Mouse (Mus musculus) MEL-GATA-1-ER (cell line): ENCODE data around the gene Hsbp1.
"Not testable (repeated sequence)": the region's sequence is repeated elsewhere in the genome, so short reads cannot be mapped to it uniquely, and the experiment has no call there.

Experiments
- DNase-seq: peaks from one replicate; pipeline ENCODE4 v3.0.0-alpha.2; 2012; ENCODE audit warnings: low read depth; ENCODE audit errors: extremely low read depth

Hsbp1 gene

DNA sequence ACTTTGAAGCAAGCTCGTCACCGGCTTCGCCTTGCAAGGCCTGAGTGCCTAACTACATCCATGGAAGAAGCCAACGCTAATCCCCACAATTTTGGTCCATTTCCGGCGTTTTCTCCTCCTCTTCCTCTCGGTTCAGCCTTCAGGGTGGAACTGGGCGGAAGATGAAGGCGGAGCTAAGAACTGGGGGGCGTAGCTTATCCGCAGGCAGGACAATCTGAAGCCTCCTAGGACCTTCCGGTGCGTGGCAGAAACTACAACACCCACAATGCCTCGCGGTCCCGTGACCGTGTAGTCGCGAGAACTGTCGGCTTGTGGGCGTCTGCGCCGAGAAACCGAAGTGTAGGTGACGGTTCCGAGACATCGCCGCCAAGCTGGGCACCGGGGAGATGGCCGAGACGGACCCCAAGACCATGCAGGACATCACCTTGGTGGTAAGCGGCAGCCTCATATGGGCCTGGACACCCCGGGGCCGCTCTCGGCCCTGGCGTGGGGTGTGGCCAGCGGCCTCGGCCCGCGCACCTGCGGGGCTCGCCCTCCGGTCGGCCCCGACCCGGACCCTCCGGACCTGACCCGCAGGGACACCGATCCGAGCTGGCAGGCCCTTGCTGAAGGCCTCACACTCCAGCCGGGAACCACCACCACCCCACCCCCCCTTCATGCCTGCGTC is at the start of gene Hsbp1:
Hsbp1 (plus strand) TSS at position 299 of the 667 bp plus-strand sequence.
- DNase-seq = peak; percentile 97

DNA sequence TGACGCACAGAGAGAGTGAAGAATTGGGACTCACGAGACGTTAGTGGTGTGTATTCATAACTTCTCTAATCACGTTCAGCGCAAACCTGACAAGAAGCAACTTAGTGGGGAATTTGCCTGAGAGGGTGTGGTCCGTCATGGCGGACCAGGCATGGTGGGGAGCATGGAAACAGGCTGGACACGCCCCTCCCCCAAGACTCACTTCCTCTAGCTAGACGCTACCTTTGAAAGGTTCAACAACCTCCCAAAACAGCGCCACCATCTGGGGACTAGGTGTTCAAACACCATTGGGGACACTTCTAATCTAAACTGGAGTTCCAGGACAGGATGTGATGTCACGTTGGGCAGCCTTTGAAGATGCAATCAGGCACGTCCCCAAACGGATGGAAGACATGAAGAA is 48.8 kb upstream of the Hsbp1 start:
- no peak for DNase-seq

GRCm38 (mm10) chr8:119297752-119298151 is 46.5 kb upstream of the Hsbp1 start:
- not testable (repeated sequence) for DNase-seq

- DNase-seq = no peak
These were observed 44.0 kb upstream of the Hsbp1 start for GRCm38 (mm10) chr8:119300335-119300734.

DNA sequence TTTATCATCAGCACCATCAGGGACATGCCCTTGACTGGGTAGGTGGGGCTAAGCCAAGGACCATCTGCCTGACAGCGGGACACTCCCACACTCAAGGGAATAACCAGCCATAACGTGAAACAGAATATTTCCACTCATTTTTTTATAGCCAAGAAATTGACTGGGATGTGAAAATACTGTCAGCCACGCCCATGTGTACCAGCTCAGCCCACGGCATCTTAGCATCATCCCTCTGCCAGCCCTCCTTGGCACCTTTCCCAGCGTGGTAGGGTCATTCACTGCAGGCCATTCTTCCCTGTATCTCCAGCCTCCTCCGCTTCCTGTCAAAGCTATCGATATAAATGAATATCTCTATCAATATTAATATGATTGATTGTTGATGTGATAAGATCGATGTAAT is 40.1 kb upstream of the Hsbp1 start:
- no peak for DNase-seq

- DNase-seq = peak; percentile 11
These were observed 32.9 kb upstream of the Hsbp1 start for GRCm38 (mm10) chr8:119311412-119311811.

DNA sequence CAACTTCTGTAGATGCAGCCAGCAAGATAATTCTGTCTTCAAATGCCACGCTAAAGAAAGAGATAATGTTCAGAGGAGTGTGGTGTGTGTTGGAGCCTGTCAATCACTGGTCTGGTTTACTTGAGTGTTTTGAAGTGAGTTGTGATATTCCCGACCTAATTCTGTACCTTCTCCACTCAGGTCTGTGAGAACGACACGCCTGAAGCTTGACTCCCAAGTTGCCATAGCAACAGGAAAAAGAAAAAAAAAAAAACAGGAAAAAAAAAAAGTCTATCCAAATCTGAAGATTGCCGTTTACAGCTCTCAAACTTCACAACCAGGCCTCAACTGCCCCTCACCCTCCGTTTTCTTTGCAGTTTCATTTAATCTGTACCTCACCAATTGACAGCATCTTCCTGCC is 21.1 kb upstream of the Hsbp1 start:
- DNase-seq = no peak

GRCm38 (mm10) chr8:119339546-119339945 is 4.7 kb upstream of the Hsbp1 start:
- no peak for DNase-seq

DNA sequence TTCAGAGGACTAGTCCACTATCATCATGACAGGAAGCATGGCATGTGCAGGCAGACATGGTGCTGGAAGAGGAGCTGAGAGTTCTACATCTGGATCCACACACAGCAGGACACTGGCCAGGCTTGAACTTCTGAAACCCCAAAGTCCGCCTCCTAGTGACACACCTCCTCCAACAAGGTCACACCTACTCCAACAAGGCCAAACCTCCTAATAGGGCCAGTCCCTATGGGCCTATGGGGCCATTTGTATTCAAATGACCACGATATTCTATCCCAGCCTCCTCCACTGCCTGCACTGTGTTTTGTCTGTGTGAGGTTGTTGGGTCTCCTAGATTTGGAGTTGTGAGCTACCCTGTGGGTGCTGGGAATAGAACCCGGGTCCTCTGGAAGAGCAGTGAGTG is 682 bp upstream of the Hsbp1 start:
- no peak for DNase-seq

DNA sequence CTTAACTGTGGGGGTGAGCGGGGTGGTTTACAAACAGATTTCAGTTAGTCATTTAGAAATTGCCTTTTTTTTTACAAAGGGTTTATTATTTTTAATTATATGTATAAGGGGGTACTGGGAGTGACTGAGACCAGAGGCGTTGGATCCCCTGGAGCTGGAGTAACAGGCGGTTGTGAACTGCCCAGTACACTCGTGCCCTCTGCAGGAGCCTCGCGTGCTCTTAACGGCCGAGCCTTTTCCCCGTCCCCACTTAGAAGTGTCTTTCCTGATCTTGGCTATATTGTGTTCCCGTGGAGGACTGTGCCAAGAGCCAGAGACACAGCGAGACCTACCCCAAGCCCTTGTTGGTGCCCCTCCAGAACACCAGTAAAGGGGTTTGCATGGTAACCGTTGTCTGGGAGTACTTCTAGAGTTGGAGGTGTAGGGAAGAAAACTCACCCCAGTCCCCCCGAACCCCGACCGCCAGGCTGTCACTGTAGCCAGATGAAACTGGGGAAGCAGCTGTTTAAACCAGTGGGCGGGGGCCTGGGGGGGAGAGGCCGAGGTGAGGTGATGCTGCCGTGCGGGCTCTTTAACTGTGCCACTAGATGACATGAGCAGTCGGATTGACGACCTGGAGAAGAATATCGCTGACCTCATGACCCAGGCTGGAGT is 868 bp downstream of the Hsbp1 start:
- peak; percentile 17 for DNase-seq

- peak; percentile 55 for DNase-seq
These were observed 1.4 kb downstream of the Hsbp1 start for GRCm38 (mm10) chr8:119345683-119346075.

GRCm38 (mm10) chr8:119351647-119352046 is 7.4 kb downstream of the Hsbp1 start:
- no peak for DNase-seq

DNA sequence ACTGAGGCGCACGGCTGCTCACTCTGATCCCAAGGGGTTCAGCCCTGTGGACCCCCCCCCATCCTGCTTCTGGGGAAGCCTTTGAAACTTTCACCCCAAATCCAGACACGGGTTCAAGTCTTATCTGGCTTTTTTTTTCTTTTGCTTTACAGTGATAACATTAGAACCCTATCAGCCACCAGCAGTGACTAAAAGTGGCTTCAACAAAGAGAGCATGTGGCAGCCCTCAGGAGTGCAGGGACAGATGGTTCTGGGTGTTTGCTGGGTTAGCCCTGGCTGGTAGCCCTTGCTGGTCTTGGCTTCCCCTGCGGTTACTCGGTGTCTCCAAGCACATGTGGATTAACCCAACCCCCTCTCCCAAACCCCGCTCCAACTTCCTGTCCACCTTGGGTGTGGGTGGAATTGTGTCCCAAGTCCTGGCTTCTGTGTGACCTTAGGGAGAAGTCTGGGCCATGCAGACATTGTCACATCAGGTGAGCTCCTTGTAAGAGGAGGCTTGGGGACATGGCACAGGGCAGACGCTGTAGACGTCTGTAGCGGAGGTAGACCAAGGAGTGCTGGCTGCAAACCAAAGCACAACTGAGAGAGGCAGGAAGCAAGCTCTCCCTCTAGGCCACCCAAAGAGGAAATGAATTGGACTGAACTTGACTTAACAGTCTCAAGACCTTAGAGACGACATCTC is 8.8 kb downstream of the Hsbp1 start:
- peak; percentile 59 for DNase-seq

DNA sequence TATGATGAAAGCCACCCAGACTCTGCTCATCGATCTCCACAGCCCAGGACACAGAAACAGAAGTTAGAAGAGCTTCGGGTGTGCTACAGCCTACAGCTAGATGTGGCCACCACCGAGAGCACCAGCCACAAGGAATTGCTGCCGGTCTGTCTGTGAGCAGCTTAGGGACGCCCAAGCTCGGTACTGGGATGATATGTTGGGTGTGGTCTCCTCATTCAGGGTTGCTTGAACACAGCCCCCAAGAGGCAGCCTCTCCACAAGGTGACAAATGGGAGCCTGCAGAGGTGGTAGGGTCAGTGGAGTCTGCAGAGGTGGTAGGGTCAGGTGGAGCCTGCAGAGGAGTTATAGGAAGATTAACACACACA is 9.4 kb downstream of the Hsbp1 start:
- DNase-seq = no peak

DNA sequence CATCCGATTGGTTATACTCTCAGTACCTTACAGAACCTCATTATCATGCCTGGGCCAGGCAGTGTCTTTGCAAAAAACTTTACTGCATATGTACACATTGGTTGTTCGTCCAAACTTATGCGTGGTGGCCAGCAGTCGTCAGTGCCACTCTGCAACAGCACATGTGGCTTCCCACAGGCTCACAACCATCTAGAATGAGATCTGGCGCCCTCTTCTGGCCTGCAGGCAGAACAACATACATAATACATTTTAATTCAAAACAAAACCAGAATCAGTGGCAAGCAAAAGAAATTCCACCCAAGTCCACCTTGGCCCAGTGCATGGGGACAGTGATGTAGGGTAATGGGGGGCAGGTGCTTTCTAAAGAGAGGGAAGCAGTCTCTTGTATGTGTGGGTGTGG is 12.3 kb downstream of the Hsbp1 start:
- peak; percentile 25 for DNase-seq

- no peak for DNase-seq
These were observed 13.9 kb downstream of the Hsbp1 start for GRCm38 (mm10) chr8:119358175-119358574.

- peak; percentile 15 for DNase-seq
These were observed 14.5 kb downstream of the Hsbp1 start for GRCm38 (mm10) chr8:119358836-119359235.

GRCm38 (mm10) chr8:119360686-119361295 is 16.5 kb downstream of the Hsbp1 start:
- DNase-seq = no peak

DNA sequence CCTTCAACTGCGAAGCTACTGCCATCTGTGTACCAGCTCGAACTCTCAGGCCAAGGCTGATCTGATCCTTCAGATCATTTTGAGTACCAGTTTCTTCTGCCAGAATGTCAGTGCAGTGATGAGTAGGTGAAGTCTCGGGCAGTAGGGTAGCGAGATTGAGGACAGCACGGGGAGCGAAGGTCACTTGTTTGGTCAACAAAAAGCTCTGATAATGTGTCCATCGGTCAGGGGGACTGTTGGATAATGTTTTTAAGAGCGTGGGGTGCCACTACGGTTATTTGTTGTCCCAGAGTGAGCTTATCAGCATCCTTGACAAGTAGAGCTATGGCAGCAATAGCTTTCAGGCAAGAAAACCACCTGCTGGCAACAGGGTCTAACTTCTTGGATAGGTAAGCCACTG is 30.4 kb downstream of the Hsbp1 start:
- DNase-seq = not testable (repeated sequence)

GRCm38 (mm10) chr8:119378476-119378875 is 34.2 kb downstream of the Hsbp1 start:
- no peak for DNase-seq

DNA sequence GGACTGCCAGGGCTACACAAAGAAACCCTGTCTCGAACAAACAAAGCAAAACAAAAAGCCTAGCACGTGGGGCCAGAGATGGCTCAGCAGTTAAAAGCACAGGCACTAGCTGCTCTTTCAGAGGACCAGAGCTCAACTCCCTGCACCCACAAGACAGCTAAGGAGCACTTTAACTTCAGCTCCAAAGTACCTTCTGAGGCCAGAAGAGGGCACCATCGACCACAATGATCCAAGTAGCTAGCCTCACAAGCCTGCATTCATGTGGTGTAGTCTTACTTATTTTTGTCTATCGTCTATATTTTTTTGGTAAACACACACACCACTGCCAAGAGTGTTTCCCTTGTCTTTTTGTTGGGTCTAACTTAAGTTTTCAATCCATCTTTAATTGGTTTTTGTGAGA is 36.3 kb downstream of the Hsbp1 start:
- DNase-seq = peak; percentile 57

- DNase-seq = peak; percentile 63
These were observed 40.2 kb downstream of the Hsbp1 start for GRCm38 (mm10) chr8:119384478-119384877.
